Mouse (Mus musculus) G1E (cell line): ENCODE results near the gene Rpl27. TPM values are rescaled to one million over a fixed set of nuclear protein-coding genes. Genes with fewer than 3 reads are reported as not detected.

Experiments used
- ATAC-seq: 2 replicates; pipeline ENCODE4 v1.8.0; 2016; ENCODE audit warnings: mild to moderate bottlenecking; ENCODE audit not compliant: insufficient number of reproducible peaks, poor library complexity, low FRiP score, severe bottlenecking; ENCODE audit errors: extremely low read depth
- DNase-seq: peaks from one replicate; pipeline ENCODE4 v3.0.0; 2012; ENCODE audit warnings: low spot score
- H3K27me3 ChIP-seq: 2 replicates; pipeline ENCODE4 v1.6.1; 2012; ENCODE audit warnings: mild to moderate bottlenecking, low read length, inconsistent platforms; ENCODE audit not compliant: insufficient read depth
- H3K36me3 ChIP-seq: replicated peaks from 2 replicates; pipeline ENCODE3; 2012; ENCODE audit warnings: mild to moderate bottlenecking, inconsistent platforms
- H3K4me1 ChIP-seq: 2 replicates; pipeline ENCODE4 v1.6.1; 2012; ENCODE audit warnings: low read depth, low read length, inconsistent platforms, mixed read lengths; ENCODE audit not compliant: insufficient read depth
- H3K4me3 ChIP-seq: 2 replicates; pipeline ENCODE4 v1.5.1; 2012; ENCODE audit warnings: low read depth, mild to moderate bottlenecking, inconsistent platforms, low read length, moderate library complexity, mixed read lengths
- H3K9me3 ChIP-seq: replicated peaks from 2 replicates; pipeline ENCODE4 v1.6.1; 2012; ENCODE audit warnings: inconsistent platforms
- CTCF ChIP-seq: IDR thresholded peaks from 2 replicates; pipeline ENCODE4 v1.5.1; 2012; ENCODE audit warnings: low read depth, low read length, inconsistent platforms, mixed read lengths
- GATA1 ChIP-seq: IDR thresholded peaks from 2 replicates; pipeline ENCODE4 v1.6.1; 2012; ENCODE audit warnings: borderline replicate concordance, low read length, inconsistent platforms, mixed read lengths
- GATA2 ChIP-seq: IDR thresholded peaks from 2 replicates; pipeline ENCODE4 v1.6.1; 2012; ENCODE audit warnings: low read depth, low read length, inconsistent platforms, borderline replicate concordance
- POLR2AphosphoS5 ChIP-seq: IDR thresholded peaks from 2 replicates; pipeline ENCODE4 v1.6.1; 2012; ENCODE audit warnings: low read depth, low read length, inconsistent platforms; ENCODE audit not compliant: insufficient replicate concordance
- TAL1 ChIP-seq: conservative IDR thresholded peaks from 2 replicates; pipeline ENCODE4 v1.6.1; 2012; ENCODE audit warnings: low read depth, low read length, inconsistent platforms, mixed read lengths
- polyA plus RNA-seq: library from polyadenylated mRNA; stranded (reverse); fragments of >175 nt; gene quantifications from 2 replicates; pipeline ENCODE4 v1.2.3, GENCODE M21; 2012
- total RNA-seq, 2 experiments: library from RNA; stranded (forward) in 1 of 2; stranded (reverse) in 1 of 2; fragments of 200-1000 nt in 1 of 2; fragments of >200 nt in 1 of 2; fragmentation: Nextera tagmentation in 1 of 2; gene quantifications; 2 replicates each; pipeline ENCODE4 v1.2.3; 2014 to 2017

Rpl27 gene
- total RNA-seq (2014; fragmentation: Nextera tagmentation) (787 and 879 TPM in 2 replicates), total RNA-seq (2017) (1,687 and 2,225 TPM in 2 replicates), polyA plus RNA-seq (444 and 1,039 TPM in 2 replicates)

DNA sequence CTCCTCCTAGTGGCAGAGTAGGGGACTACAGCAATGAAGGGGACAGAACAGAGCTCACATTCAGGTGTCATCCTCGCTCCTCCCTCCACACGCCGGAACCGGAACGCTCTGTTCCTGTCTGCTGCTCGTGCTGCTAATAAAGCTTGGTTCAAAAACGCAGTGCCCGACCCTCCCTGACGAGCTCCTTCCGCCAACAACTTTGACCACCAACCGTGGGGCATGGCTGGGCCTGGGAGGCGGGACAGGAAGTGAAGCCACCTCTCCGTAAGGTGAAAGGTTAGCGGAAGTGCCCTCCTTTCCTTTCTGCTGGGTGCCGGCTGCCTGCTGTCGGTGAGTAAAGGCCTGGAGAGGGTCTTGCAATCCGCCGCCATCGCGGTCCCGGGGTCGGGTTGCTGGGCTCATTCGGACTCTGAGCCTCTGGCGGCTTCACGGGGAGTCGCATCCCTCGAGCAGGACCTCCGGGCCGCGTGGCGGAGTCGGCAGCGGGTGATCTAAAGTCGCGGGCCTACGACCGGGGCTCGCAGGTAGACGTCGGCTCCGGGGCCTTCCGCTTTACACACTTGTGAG, at the start of gene Rpl27:
TSS of gene Rpl27 (plus strand) at position 172 of the 567 bp plus-strand sequence.
- H3K9me3 ChIP-seq = no peaks in the 10 kb centered on the region
- peaks cover 36% of the 10 kb centered on the region for H3K36me3 ChIP-seq
- H3K4me1 ChIP-seq = peaks cover 27% of the 10 kb centered on the region
- peak within 1 kb of the TSS; percentile 87 for H3K4me3 ChIP-seq
- TF ChIP-seq CTCF (peak; percentile 62), GATA2 (no peak), GATA1 (no peak), TAL1 (no peak), POLR2AphosphoS5 (no peak)
- DNase-seq (peak; percentile 84), ATAC-seq (peak; percentile 97)
- H3K27me3 ChIP-seq = no peaks in the 10 kb centered on the region

DNA sequence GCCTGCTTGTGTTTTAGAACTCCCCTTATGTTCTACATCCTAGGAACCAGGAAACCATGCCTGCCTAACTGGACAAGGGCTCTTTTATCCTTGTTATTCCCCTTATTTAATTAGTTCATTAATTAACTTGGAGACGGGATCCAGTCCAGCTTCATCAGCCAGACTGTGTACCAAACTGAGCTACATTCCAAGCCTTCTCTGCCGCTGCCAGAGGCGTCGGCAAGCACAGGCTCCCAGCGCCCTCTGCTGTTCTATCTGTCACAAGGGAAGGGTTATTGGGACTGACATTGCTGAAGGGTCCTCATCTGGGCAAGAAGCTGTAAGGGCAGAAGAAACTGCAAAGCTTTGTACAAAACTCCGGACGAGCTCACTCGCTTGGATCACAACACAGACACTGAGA, 47.0 kb upstream of the Rpl27 start:
- TF ChIP-seq GATA1 (no peak), CTCF (0 out of 2 replicates have a peak, but pooled peaks have one; percentile 37)
- Histone ChIP-seq H3K4me3 (no peak overlapping the region), H3K9me3 (0 out of 2 replicates have a peak, but pooled peaks cover 3% of the 10 kb centered on the region), H3K27me3 (peaks cover 28% of the 10 kb centered on the region), H3K4me1 (peaks cover 3% of the 10 kb centered on the region; the same call in 1 of the 2 replicates), H3K36me3 (no peaks in the 10 kb centered on the region)
- ATAC-seq (no peak), DNase-seq (peak; percentile 26)

GRCm38 (mm10) chr11:101415306-101415705, 26.8 kb upstream of the Rpl27 start:
- Histone ChIP-seq H3K27me3 (no peaks in the 10 kb centered on the region), H3K4me1 (peaks cover 38% of the 10 kb centered on the region), H3K9me3 (no peaks in the 10 kb centered on the region), H3K4me3 (no peak overlapping the region), H3K36me3 (peaks cover 50% of the 10 kb centered on the region)
- DNase-seq (no peak), ATAC-seq (no peak)
- TF ChIP-seq GATA2 (no peak), CTCF (no peak), TAL1 (no peak), GATA1 (no peak), POLR2AphosphoS5 (no peak)

DNA sequence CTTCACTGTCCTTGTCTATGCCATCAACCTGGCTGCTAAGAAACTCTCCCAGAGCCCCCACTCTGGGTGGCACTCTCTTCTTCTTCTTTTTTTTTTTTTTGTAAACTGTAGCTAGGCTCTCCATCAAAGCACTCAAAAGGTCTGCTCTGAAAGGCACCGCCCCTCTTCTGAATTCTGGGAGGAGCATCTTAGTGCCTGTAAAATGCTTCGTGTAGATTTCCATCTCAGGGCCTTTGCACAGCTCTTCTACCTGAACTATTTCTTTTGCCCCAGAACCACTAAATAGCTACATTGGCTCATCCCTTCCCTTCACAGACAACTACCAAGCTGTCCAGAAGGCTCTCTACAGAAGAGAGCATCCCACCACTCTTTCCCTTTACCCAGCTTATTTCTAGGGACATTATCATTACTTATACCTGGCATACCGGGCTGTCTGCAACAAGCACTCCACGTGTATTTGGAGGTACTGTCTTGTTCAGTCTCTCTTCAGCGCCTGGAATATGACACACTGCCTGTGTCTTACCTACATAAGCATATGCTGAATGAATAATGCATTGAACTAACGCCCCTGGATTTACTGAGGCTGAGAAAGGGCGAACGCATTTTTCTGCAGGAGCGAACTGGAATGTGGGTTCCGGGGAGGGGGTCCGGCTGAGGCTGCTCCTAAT, 25.5 kb upstream of the Rpl27 start:
- no peaks in the 10 kb centered on the region for H3K9me3 ChIP-seq
- no peak for TF ChIP-seq GATA2
- TF ChIP-seq TAL1 = no peak
- no peak for TF ChIP-seq GATA1
- TF ChIP-seq POLR2AphosphoS5 = no peak
- TF ChIP-seq CTCF = no peak
- peaks cover 38% of the 10 kb centered on the region for H3K4me1 ChIP-seq
- ATAC-seq (no peak), DNase-seq (peak; percentile 46)
- peaks cover 38% of the 10 kb centered on the region for H3K36me3 ChIP-seq
- H3K27me3 ChIP-seq = no peaks in the 10 kb centered on the region
- H3K4me3 ChIP-seq = peak overlapping the region; percentile 98

DNA sequence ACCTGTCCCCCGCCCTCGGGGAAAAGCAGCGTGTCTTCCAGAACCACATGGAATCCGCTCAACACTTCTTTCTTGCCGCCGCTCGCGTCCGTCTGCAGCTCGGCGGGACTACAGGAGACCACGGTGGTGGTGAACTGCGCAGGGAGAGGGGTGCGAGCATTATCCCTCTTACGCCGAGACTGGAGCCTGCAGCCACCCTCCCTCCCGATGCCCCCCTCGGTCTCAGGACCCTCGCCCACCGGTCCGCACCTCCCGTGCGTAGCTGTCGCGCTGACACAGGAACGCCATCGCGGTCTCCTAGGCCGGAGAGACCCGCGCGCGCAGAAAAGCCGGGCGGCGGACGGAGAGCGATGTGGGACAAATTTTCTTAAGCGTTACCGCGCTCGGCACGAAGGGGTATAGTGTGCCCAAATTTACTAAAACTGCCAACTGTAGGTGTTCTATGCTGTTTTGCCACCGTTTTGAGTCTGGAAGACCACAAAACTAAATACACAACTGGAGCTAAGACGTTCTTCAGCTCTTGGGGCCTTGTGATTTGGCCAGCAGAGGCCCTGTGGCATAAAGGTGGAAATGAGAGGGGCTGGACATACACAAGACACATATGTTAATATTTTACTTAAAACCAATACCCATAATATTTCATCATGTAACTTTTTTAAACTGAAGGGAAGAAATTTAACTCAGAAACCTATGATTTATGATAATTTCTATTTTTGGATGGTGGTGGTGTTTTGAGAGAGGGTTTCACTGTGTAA, 24.8 kb upstream of the Rpl27 start, which contains the start of gene Aarsd1:
TSS of gene Aarsd1 (minus strand) at position 515 of the 755 bp plus-strand sequence.
- peak; percentile 50 for DNase-seq
- peak; percentile 28 for ATAC-seq
- H3K4me3 ChIP-seq = peak within 1 kb of the TSS; percentile 98
- H3K27me3 ChIP-seq = no peaks in the 10 kb centered on the region
- no peaks in the 10 kb centered on the region for H3K9me3 ChIP-seq
- H3K36me3 ChIP-seq = peaks cover 31% of the 10 kb centered on the region
- peaks cover 44% of the 10 kb centered on the region for H3K4me1 ChIP-seq
- no peak for TF ChIP-seq CTCF
- no peak for TF ChIP-seq POLR2AphosphoS5
- TF ChIP-seq GATA1 = no peak
- no peak for TF ChIP-seq TAL1
- TF ChIP-seq GATA2 = no peak

DNA sequence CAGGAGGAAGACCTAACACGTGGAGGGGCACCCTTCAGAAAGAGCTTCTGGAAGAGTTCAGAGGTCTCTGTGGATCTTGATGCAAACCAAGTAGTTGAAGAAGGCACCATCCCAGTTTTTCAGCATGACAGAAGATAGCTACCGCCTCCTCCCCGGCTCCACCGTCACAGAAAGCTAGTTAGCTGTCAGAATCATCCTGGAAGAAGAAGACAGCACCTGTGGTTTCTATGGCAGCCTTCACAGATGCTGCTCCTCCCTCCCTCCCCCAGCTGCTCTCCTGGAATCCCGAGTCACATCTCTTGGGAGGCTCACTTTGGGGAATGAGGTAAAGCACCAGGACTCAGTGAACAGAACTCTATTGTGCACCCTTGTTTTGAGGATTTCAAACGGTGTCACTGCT, 23.1 kb upstream of the Rpl27 start:
- Histone ChIP-seq H3K9me3 (no peaks in the 10 kb centered on the region), H3K4me3 (no peak overlapping the region), H3K27me3 (no peaks in the 10 kb centered on the region), H3K36me3 (peaks cover 14% of the 10 kb centered on the region), H3K4me1 (peaks cover 43% of the 10 kb centered on the region)
- ATAC-seq (no peak), DNase-seq (no peak)
- no peak for TF ChIP-seq GATA2
- TF ChIP-seq CTCF = no peak
- no peak for TF ChIP-seq POLR2AphosphoS5
- no peak for TF ChIP-seq TAL1
- TF ChIP-seq GATA1 = no peak
